Mouse (Mus musculus) testis, postnatal 10 days (tissue): ENCODE measurements around the gene Tmem107.

Experiments
- DNase-seq: peaks from one replicate; pipeline ENCODE4 v3.0.0; 2021; ENCODE audit warnings: low spot score

The Tmem107 gene

GRCm38 (mm10) chr11:69093856-69094255, 23.2 kb downstream of the Tmem107 start:
- DNase-seq = peak; percentile 31

GRCm38 (mm10) chr11:69094697-69095429, 24.3 kb downstream of the Tmem107 start, which contains the start of gene Per1:
Gene Per1 (plus strand): TSS chr11:69095217.
- peak; percentile 97 for DNase-seq

DNA sequence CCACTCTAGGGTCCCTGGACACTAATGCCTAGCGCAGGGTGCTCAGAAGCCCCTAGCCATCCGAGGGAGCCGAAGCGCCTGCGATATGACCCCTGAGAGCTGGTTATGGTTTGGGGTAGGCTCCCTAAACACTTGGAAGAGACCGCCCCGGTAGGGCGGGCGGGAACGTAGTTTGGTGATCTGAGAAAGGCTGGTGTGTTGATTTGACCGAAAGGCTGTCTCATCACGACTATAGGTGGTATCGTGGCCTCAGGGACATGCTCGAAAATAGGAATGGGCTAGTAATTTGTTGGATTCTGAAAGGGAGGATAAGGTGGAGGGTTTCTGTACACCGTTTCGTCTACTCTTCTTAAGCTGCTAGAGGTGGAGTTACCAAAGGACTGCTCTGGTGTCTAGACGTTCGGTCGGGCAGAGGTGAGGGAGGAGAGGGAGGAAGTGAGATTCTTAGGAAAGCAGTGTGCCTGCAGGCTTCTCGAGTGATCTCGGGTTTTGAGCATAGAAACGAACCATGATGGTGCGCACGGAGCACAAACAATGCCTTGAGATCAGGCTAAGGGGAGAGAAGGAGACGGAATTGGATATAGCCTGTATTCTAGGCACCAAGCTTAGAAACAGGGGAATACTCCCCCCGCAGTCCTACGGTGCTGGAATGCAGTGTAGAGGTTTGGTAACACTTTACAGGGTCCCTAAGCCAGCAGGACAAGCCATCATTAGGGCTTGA, 25.1 kb downstream of the Tmem107 start:
- peak; percentile 61 for DNase-seq

- peak; percentile 43 for DNase-seq
These were observed 25.9 kb downstream of the Tmem107 start for GRCm38 (mm10) chr11:69096360-69096986.

DNA sequence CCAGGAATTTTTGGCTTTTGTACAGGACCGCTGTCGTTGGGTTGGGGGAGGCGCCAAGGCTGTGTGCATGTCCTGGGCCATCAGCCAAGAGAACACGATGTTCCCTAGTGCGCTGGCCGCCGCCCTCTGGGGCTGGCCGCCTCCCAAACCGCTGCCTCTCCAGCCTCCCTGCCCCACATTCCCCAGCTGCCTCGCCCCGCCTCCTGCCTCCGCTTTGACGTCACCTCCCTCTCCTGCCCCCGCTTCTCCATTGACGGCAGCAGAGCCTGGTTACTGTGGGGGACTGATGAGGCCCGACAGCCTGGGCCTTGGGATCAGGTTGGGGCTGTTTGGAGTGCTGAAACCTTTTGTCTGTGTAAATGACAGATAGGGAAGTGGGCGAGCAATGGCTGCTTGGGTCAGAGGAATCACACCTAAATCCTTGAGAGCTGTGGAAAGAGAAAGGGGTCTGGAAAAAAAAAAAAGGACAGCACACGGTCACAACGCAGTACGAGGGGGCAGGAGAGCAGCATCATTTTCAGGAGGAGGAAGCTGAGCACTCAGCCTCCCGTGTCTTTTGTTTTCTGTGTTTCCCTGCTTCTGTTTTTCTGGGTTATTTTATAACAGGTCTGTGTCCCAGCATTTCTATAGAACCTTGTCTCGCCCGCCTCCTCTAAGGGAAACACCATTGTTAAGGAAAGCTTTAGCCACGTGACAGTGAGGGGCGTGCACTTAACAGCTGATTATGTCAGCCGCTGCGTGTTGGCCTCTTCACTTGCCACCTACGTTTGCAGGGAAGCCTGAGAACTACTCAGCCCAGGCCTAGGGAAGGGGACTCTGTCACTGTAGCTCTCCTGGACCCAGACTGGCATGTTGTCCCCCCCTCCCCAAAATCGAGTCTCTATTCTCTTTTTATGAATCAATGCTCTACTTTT, 26.6 kb downstream of the Tmem107 start:
- DNase-seq = peak; percentile 99

DNA sequence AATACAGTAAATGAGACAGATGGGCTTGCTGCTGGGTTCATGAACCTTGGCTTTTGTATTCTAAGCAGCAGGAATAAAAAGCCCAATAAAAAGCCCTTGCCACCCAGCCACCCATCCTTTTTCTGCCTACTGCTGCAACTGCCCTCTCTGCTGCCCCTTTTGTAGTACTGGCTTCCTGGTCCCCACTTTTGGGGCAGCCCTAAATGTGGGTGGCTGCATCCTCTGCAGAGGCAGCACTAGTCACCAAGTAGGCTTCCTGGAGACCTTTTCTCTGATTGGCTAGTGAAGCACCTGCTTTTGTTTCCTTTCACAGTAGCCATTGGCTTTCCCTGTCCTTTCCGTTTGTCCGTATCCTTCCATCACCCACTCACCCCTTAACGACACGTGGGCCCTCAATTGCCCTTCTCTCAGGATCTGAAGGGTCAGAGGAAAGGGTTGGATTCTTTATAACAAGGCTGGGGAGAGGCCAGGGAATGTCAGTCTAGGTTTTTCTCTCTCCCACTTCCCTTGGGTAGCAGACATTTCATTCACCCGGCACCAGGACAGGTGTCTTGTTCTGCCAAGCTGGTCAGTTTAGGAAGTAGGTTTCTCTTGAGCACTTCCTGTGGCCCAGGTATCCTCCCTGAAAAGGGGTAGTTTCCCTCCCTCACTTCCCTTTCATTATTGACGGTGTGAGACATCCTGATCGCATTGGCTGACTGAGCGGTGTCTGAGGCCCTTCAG, 27.6 kb downstream of the Tmem107 start:
- no peak for DNase-seq

GRCm38 (mm10) chr11:69098762-69099091, 28.1 kb downstream of the Tmem107 start:
- DNase-seq = peak; percentile 98

GRCm38 (mm10) chr11:69099177-69099914, 28.7 kb downstream of the Tmem107 start:
- DNase-seq = peak; percentile 95

- peak; percentile 88 for DNase-seq
These were observed 29.3 kb downstream of the Tmem107 start for GRCm38 (mm10) chr11:69099915-69100345.

GRCm38 (mm10) chr11:69100639-69101360, 30.2 kb downstream of the Tmem107 start:
- peak; percentile 43 for DNase-seq

DNA sequence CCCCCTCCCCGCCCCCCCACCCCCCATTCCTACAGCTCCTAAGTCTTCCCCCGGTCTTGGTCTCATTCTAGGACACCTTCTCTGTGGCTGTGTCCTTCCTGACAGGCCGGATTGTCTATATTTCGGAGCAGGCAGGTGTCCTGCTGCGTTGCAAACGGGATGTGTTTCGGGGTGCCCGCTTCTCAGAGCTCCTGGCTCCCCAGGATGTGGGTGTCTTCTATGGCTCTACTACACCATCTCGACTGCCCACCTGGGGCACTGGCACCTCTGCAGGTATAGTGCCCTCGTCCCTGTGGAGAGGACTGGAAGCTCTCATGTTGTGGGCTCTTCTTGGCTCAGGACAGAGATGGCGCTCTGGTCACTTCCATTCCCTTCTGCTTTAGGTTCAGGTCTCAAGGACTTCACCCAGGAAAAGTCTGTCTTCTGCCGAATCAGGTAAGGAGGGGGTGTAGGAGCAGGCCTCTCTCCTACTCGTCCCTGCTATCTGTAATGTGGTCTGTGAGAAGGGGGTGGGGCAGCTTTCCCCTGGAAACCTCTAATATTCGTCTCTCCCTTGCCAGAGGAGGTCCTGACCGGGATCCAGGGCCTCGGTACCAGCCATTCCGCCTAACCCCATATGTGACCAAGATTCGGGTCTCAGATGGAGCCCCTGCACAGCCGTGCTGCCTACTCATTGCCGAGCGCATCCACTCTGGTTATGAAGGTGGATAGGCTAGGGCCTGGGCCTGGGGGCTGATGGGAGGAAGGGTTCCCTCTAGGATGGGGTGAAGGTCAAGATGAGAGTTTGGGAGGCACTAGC, 31.2 kb downstream of the Tmem107 start:
- DNase-seq = peak; percentile 39

- DNase-seq = peak; percentile 39
These were observed 31.8 kb downstream of the Tmem107 start for GRCm38 (mm10) chr11:69102403-69102725.

GRCm38 (mm10) chr11:69103121-69103520, 32.5 kb downstream of the Tmem107 start:
- peak; percentile 43 for DNase-seq

DNA sequence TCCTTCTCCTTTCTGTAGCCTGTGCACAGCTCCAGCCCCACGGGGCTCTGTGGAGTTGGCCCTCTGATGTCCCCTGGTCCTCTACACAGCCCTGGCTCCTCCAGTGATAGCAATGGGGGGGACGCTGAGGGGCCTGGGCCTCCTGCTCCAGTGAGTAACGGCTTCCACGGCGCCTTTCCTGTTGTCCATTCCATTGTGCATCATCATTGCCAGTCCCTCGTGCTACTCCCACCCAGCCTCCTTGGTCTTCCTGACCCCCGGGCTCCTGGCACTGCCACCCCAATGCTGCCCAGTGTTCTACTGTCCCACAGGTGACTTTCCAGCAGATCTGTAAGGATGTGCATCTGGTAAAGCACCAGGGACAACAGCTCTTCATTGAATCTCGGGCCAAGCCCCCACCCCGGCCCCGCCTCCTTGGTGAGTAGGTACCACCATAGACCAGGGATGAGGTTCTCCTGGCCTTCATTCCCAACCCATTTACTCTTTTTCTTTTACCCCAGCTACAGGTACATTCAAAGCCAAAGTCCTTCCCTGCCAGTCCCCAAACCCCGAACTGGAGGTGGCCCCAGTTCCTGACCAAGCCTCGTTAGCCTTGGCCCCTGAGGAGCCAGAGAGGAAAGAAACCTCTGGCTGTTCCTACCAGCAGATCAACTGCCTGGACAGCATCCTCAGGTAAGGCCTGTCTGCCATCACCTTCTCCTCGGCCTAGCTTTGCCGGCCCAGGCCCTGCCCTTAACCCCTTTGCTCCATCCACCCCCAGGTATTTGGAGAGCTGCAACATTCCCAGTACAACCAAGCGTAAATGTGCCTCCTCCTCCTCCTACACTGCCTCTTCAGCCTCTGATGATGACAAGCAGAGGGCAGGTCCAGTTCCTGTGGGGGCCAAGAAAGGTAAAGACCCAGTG, 33.2 kb downstream of the Tmem107 start:
- peak; percentile 42 for DNase-seq

DNA sequence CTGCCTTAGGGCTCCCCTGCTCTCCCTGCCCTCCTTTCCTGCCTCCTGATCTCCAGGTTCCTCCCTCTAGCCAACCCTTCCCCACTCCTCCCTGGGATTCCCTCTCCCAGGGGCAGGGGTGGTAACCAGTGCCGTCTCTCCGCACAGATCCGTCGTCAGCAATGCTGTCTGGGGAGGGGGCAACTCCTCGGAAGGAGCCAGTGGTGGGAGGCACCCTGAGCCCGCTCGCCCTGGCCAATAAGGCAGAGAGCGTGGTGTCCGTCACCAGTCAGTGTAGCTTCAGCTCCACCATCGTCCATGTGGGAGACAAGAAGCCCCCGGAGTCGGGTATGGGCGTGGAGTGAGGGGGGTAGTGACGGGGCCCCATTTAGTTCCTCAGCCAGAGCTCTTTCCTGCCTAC, 33.9 kb downstream of the Tmem107 start:
- peak; percentile 43 for DNase-seq

DNA sequence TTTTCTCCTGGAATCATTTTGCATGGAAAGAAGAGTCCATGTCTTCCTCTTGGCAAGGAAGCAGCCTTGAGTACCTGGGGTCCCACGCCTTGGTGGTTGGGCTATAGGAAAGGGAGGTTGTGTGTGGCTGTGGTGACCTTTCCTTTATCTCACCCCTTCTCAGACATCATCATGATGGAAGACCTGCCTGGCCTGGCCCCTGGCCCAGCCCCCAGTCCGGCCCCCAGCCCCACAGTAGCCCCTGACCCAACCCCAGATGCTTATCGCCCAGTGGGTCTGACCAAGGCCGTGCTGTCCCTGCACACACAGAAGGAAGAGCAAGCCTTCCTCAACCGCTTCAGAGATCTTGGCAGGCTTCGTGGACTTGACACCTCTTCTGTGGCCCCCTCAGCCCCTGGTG, 34.6 kb downstream of the Tmem107 start:
- DNase-seq = peak; percentile 41

DNA sequence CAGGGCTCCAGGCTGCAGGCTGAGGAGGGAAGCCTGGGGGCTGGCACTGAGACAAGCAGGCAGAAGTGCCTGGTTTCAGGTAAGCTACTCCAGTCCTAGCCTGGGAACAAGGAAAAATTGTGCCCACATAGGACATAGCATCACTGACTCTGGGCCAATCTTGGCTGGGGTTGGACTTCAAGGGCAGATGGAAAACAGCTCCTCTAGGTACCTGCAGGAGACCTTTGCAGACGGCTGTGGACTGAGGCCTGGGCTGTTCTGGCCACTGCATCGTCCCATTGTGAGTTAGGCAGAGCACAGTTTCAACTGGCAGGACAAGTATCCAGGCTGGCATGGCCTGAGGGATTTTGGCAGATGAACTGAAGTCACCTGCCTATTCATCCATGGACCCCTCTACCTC, 35.2 kb downstream of the Tmem107 start:
- DNase-seq = peak; percentile 38

DNA sequence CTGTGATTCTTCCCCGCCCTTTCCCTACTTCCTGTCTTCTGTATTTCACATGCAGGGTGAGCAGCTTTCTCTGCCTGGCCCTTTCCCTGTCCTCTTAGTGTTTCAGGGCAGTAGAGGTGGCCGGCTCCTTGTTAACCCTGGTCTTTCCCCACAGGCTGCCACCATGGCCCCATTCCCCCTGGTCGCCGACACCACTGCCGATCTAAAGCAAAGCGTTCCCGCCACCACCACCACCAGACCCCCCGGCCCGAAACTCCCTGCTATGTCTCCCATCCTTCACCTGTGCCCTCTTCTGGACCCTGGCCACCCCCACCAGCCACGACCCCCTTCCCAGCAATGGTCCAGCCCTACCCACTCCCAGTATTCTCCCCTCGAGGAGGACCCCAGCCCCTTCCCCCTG, 35.7 kb downstream of the Tmem107 start:
- peak; percentile 51 for DNase-seq
